ENCODE assay signal across 8 mouse cellular contexts in the genomic region with DNA sequence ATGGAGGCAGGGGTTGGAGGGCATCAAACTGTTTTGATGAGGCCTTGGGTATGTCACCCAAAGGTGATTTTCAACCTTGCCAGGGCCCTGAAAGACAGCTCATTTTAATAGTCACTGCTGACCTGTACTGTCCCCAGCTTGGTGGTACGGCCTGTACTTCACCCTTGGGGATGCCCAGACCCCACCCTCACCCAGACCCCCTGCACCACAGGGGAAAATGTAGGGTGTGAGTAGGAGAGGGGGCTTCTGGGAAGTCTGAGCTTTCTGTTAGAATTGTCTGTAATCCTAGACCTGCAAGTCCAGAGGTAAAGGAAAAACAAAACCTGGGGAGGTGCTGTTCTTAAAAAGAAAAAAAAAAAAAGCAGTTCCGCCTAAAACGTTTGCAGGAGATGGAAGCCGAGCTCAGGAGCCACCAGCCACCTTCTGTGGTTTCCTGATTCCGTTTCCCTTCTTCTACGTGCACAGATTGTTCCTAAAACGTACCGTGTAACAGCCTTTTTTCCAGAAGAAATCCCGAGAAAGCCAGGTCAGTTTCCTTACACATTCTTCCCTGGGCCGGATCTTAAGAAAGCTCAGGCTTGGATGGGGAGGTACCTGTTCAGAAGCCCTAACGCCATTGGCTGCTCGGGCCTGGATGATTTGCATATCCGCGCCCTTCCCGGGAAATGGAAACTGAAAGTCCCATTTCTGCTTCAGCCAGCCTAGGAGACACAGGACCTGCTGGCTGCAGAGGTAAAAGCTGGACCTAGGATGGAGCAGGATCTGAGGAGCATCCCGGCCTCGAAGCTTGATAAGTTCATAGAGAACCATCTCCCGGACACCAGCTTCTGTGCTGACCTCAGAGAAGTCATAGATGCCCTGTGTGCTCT. TPM values are rescaled to one million over a fixed set of nuclear protein-coding genes. Genes with fewer than 3 reads are reported as not detected.
DNase-seq lines count a peak whose midpoint lies in the region; ATAC-seq and TF ChIP-seq lines count a peak whose summit lies in the region.

A gene (minus strand): TSS at position 564 of the 869 bp plus-strand sequence.

- H3K9ac ChIP-seq in kidney, embryonic 15.5 days: peak within 1 kb of the TSS; percentile 17; the same call in 1 of the 2 replicates

- peak within 1 kb of the TSS; percentile 74 for H3K4me3 ChIP-seq in bone marrow macrophage, adult 2 months (ENCODE audit: insufficient read depth, low read length)
- H3K4me3 ChIP-seq in heart, embryonic 10.5 days: peak within 1 kb of the TSS; percentile 55
- peak within 1 kb of the TSS; percentile 38 for H3K4me3 ChIP-seq in kidney, embryonic 15.5 days (replicated peaks)

- H3K36me3 ChIP-seq in heart, embryonic 10.5 days: no peaks in the 10 kb centered on the region
- no peaks in the 10 kb centered on the region for H3K36me3 ChIP-seq in kidney, embryonic 15.5 days

- peak within 1 kb of the TSS; percentile 60 for H3K4me2 ChIP-seq in kidney, embryonic 15.5 days

- H3K27me3 ChIP-seq in heart, embryonic 10.5 days (ENCODE audit: insufficient read depth, poor library complexity, severe bottlenecking): no peaks in the 10 kb centered on the region
- H3K27me3 ChIP-seq in kidney, embryonic 15.5 days: no peaks in the 10 kb centered on the region

- 9% methylated on average over 18 of the region's 18 CpGs for WGBS in heart, embryonic 10.5 days
- 4% methylated on average over 18 of the region's 18 CpGs for WGBS in kidney, embryonic 15.5 days

- peak; percentile 82 for DNase-seq in B cell, adult 2 months
- peak; percentile 88 for DNase-seq in heart, embryonic 10.5 days (ENCODE audit: low spot score)
- peak; percentile 80 for DNase-seq in liver
- peak; percentile 80 to 84 for DNase-seq in spleen, postnatal 4 days (ENCODE audit: low spot score in 2 of 2)

- no peak within 1 kb of the TSS for H3K27ac ChIP-seq in bone marrow macrophage, adult 2 months (ENCODE audit: insufficient read depth, low read depth, low read length)
- peak within 1 kb of the TSS; percentile 49 for H3K27ac ChIP-seq in heart, embryonic 10.5 days
- H3K27ac ChIP-seq in kidney, embryonic 15.5 days: peak within 1 kb of the TSS; percentile 85

- H3K4me1 ChIP-seq in bone marrow macrophage, adult 2 months (ENCODE audit: control insufficient read depth, insufficient read depth, low read length): peaks cover 13% of the 10 kb centered on the region
- H3K4me1 ChIP-seq in heart, embryonic 10.5 days: peaks cover 7% of the 10 kb centered on the region
- peaks cover 16% of the 10 kb centered on the region for H3K4me1 ChIP-seq in kidney, embryonic 15.5 days

- peak; percentile 90 for ATAC-seq in erythroblast, adult 5-6 weeks (replicated peaks; ENCODE audit: low FRiP score, poor library complexity, severe bottlenecking)
- peak; percentile 92 for ATAC-seq in kidney, embryonic 15.5 days (replicated peaks; ENCODE audit: low FRiP score)
- ATAC-seq in monocyte, adult 5-6 weeks (replicated peaks; ENCODE audit: insufficient number of reproducible peaks, low FRiP score, low TSS enrichment, poor library complexity, severe bottlenecking): peak; percentile 83

- TF ChIP-seq CTCF in bone marrow macrophage, adult 2 months (IDR thresholded peaks at IDR 0.05; ENCODE audit: low read depth, low read length): no peak; the same call in 1 of the 2 replicates

- TF ChIP-seq POLR2A in bone marrow macrophage, adult 2 months (IDR thresholded peaks at IDR 0.05; ENCODE audit: borderline replicate concordance, low read depth, low read length): no peak

- no peaks in the 10 kb centered on the region for H3K9me3 ChIP-seq in heart, embryonic 10.5 days
- H3K9me3 ChIP-seq in kidney, embryonic 15.5 days (replicated peaks): no peaks in the 10 kb centered on the region

RNA-seq across cellular contexts. Expression of the gene that starts here (rescaled TPM):
- polyA plus RNA-seq in bone marrow macrophage, adult 2 months (2012; ENCODE audit: insufficient read depth, insufficient read length, missing spikeins): 9.6 and 13.3 TPM in 2 replicates
- 1.7 and 9.8 TPM in 2 replicates for total RNA-seq in erythroblast, adult 5-6 weeks (2015; ENCODE audit: low replicate concordance)
- total RNA-seq in erythroblast, adult 5-6 weeks (2017; ENCODE audit: low replicate concordance): 2.3 and 3.3 TPM in 2 replicates
- polyA plus RNA-seq in heart, embryonic 10.5 days (2016; fragmentation: Nextera tagmentation; extraction: Ambion mirVana): 0.28 and 0.46 TPM in 2 replicates
- polyA plus RNA-seq in kidney, embryonic 15.5 days (2015; fragmentation: Nextera tagmentation; extraction: Ambion mirVana): 0.27 and 0.49 TPM in 2 replicates
- 5.0 to 10.6 TPM (median 7.6 TPM) in 3 replicates for total RNA-seq in monocyte, adult 5-6 weeks (2017)

Comparison
In these comparisons a context has a peak if more than half of its experiments do, and no peak if none do; other contexts are left out.
1. Peak in DNase-seq, H3K4me3 ChIP-seq and H3K27ac ChIP-seq in heart, embryonic 10.5 days; RNA of the gene not detected or under 1 TPM.
2. Peak in ATAC-seq, H3K4me3 ChIP-seq, H3K27ac ChIP-seq, H3K9ac ChIP-seq and H3K4me2 ChIP-seq in kidney, embryonic 15.5 days; RNA of the gene not detected or under 1 TPM.